Mouse (Mus musculus): Measurements from ENCODE around the gene Hspbp1. TPM values are rescaled to one million over a fixed set of nuclear protein-coding genes. Genes with fewer than 3 reads are reported as not detected.

Gene Hspbp1
- polyA plus RNA-seq, 1 experiment from 2014 or later: 146 TPM

DNA sequence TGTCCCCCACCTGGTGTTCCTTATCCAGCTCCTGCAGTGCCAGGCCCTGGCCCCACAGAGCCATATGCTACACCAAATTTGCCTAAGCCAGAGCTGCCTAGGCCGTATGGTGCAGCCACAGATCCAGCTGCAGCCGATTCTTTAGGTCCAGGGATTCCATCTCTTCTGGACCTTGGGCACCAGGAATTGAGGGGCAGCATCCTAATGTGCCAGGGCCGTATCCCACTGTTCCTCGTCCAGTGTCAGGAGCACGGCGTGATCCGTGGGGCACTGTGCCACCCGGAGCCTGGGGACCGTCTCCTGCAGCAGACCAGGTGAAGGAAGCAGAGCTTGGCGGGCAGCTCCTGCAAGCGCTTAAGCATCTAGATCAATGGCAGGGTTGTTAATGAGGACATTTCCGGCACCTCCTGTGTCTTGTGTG, 72.9 kb downstream of the Hspbp1 start:
- Histone ChIP-seq H3K9ac (no peak overlapping the region), H3K36me3 (replicated peaks; ENCODE audit: control insufficient read depth, insufficient read depth) (no peaks in the 10 kb centered on the region), H3K4me1 (replicated peaks; ENCODE audit: control insufficient read depth, insufficient read depth, low read length) (no peaks in the 10 kb centered on the region), H3K27ac (no peak overlapping the region), H3K4me3 (replicated peaks; ENCODE audit: low read length) (no peak overlapping the region), H3K9me3 (ENCODE audit: control insufficient read depth, low read length) (no peaks in the 10 kb centered on the region), H3K27me3 (ENCODE audit: control insufficient read depth, insufficient read depth, low read length) (no peaks in the 10 kb centered on the region), H3K4me2 (replicated peaks) (no peak overlapping the region)
- 85% methylated on average over 12 of the region's 12 CpGs for WGBS
- ATAC-seq (ENCODE audit: low FRiP score) (no peak), DNase-seq (ENCODE audit: low spot score) (no peak)

GRCm38 (mm10) chr7:4611511-4611910, 73.4 kb downstream of the Hspbp1 start:
- Histone ChIP-seq H3K27ac (no peak overlapping the region), H3K4me1 (replicated peaks; ENCODE audit: control insufficient read depth, insufficient read depth, low read length) (no peaks in the 10 kb centered on the region), H3K4me2 (replicated peaks) (no peak overlapping the region), H3K9me3 (ENCODE audit: control insufficient read depth, low read length) (no peaks in the 10 kb centered on the region), H3K27me3 (ENCODE audit: control insufficient read depth, insufficient read depth, low read length) (no peaks in the 10 kb centered on the region), H3K36me3 (replicated peaks; ENCODE audit: control insufficient read depth, insufficient read depth) (no peaks in the 10 kb centered on the region), H3K9ac (no peak overlapping the region), H3K4me3 (replicated peaks; ENCODE audit: low read length) (no peak overlapping the region)
- no peak for ATAC-seq (ENCODE audit: low FRiP score)
- 83% methylated on average over 12 of the region's 12 CpGs for WGBS
- no peak for DNase-seq (ENCODE audit: low spot score)

Other genes starting within 250 kb of the Hspbp1 start
- 41.6 and 45.5 TPM in 2 replicates for gene Rdh13, start 239.4 kb downstream of the Hspbp1 start, polyA plus RNA-seq (2014; fragmentation: Nextera tagmentation; extraction: Ambion mirVana)
- 6.6 and 7.3 TPM in 2 replicates for gene Eps8l1, start 224.4 kb downstream of the Hspbp1 start, polyA plus RNA-seq (2014; fragmentation: Nextera tagmentation; extraction: Ambion mirVana)
- gene Ppp1r12c, start 183.4 kb downstream of the Hspbp1 start, polyA plus RNA-seq (2014; fragmentation: Nextera tagmentation; extraction: Ambion mirVana): 50.1 and 54.7 TPM in 2 replicates
- gene Tnnt1, start 168.7 kb downstream of the Hspbp1 start, polyA plus RNA-seq (2014; fragmentation: Nextera tagmentation; extraction: Ambion mirVana): 1.8 and 3.9 TPM in 2 replicates
- gene Tnni3, start 160.8 kb downstream of the Hspbp1 start, polyA plus RNA-seq (2014; fragmentation: Nextera tagmentation; extraction: Ambion mirVana): 0.36 and 0.46 TPM in 2 replicates
- gene Dnaaf3, start 152.6 kb downstream of the Hspbp1 start, polyA plus RNA-seq (2014; fragmentation: Nextera tagmentation; extraction: Ambion mirVana): 1.0 and 1.5 TPM in 2 replicates
- 77.0 and 90.9 TPM in 2 replicates for gene Syt5, start 137.5 kb downstream of the Hspbp1 start, polyA plus RNA-seq (2014; fragmentation: Nextera tagmentation; extraction: Ambion mirVana)
- gene Ptprh, start 81.0 kb downstream of the Hspbp1 start, polyA plus RNA-seq (2014; fragmentation: Nextera tagmentation; extraction: Ambion mirVana): 0.17 and 0.55 TPM in 2 replicates
- gene Tmem86b, start 53.6 kb downstream of the Hspbp1 start, polyA plus RNA-seq (2014; fragmentation: Nextera tagmentation; extraction: Ambion mirVana): 2.0 and 2.7 TPM in 2 replicates
- gene Ppp6r1, start 26.0 kb downstream of the Hspbp1 start, polyA plus RNA-seq (2014; fragmentation: Nextera tagmentation; extraction: Ambion mirVana): 6.2 and 8.4 TPM in 2 replicates
- gene Brsk1, start 5.5 kb upstream of the Hspbp1 start, polyA plus RNA-seq (2014; fragmentation: Nextera tagmentation; extraction: Ambion mirVana): 10.3 and 10.5 TPM in 2 replicates
- gene Tmem150b, start 40.2 kb upstream of the Hspbp1 start, polyA plus RNA-seq (2014; fragmentation: Nextera tagmentation; extraction: Ambion mirVana): 0.12 and 0.24 TPM in 2 replicates
- gene Kmt5c, start 55.0 kb upstream of the Hspbp1 start, polyA plus RNA-seq (2014; fragmentation: Nextera tagmentation; extraction: Ambion mirVana): 44.9 and 53.7 TPM in 2 replicates
- 18.6 and 19.7 TPM in 2 replicates for gene Cox6b2, start 68.0 kb upstream of the Hspbp1 start, polyA plus RNA-seq (2014; fragmentation: Nextera tagmentation; extraction: Ambion mirVana)
- gene Fam71e2, start 86.2 kb upstream of the Hspbp1 start, polyA plus RNA-seq (2014; fragmentation: Nextera tagmentation; extraction: Ambion mirVana): not detected in 2 replicates
- 0.35 and 0.41 TPM in 2 replicates for gene Il11, start 97.8 kb upstream of the Hspbp1 start, polyA plus RNA-seq (2014; fragmentation: Nextera tagmentation; extraction: Ambion mirVana)
- not detected in 2 replicates for gene Tmem190, start 97.9 kb upstream of the Hspbp1 start, polyA plus RNA-seq (2014; fragmentation: Nextera tagmentation; extraction: Ambion mirVana)
- gene Tmem238, start 104.6 kb upstream of the Hspbp1 start, polyA plus RNA-seq (2014; fragmentation: Nextera tagmentation; extraction: Ambion mirVana): 3.2 and 4.1 TPM in 2 replicates
- 175 and 192 TPM in 2 replicates for gene Rpl28, start 107.8 kb upstream of the Hspbp1 start, polyA plus RNA-seq (2014; fragmentation: Nextera tagmentation; extraction: Ambion mirVana)
- 285 and 293 TPM in 2 replicates for gene Ube2s, start 127.5 kb upstream of the Hspbp1 start, polyA plus RNA-seq (2014; fragmentation: Nextera tagmentation; extraction: Ambion mirVana)
- gene Shisa7, start 159.6 kb upstream of the Hspbp1 start, polyA plus RNA-seq (2014; fragmentation: Nextera tagmentation; extraction: Ambion mirVana): 13.1 and 15.6 TPM in 2 replicates
- gene Isoc2b, start 185.2 kb upstream of the Hspbp1 start, polyA plus RNA-seq (2014; fragmentation: Nextera tagmentation; extraction: Ambion mirVana): 2.8 and 3.7 TPM in 2 replicates
- gene Isoc2a, start 192.1 kb upstream of the Hspbp1 start, polyA plus RNA-seq (2014; fragmentation: Nextera tagmentation; extraction: Ambion mirVana): 0.47 and 0.82 TPM in 2 replicates
- 0.25 and 0.43 TPM in 2 replicates for gene Gm36210, start 221.4 kb upstream of the Hspbp1 start, polyA plus RNA-seq (2014; fragmentation: Nextera tagmentation; extraction: Ambion mirVana)
- gene Zfp628, start 230.1 kb upstream of the Hspbp1 start, polyA plus RNA-seq (2014; fragmentation: Nextera tagmentation; extraction: Ambion mirVana): 3.6 and 4.2 TPM in 2 replicates
- 23.3 and 23.6 TPM in 2 replicates for gene Nat14, start 237.0 kb upstream of the Hspbp1 start, polyA plus RNA-seq (2014; fragmentation: Nextera tagmentation; extraction: Ambion mirVana)
- 0.74 and 0.82 TPM in 2 replicates for gene Ssc5d, start 240.7 kb upstream of the Hspbp1 start, polyA plus RNA-seq (2014; fragmentation: Nextera tagmentation; extraction: Ambion mirVana)